Mouse (Mus musculus): ENCODE data around the gene Spta1. TPM values are rescaled to one million over a fixed set of nuclear protein-coding genes. Genes with fewer than 3 reads are reported as not detected.

The Spta1 gene
- total RNA-seq (2021) = 1 to 10 TPM; 2.6 to 5.1 TPM
- long read RNA-seq, experiment 1, partial matches to known transcripts = 0 of 1 reads
- long read RNA-seq, experiment 1, other reads (novel, unspliced or antisense) = 1 of 1 reads
- long read RNA-seq, experiment 2 = 0 reads

DNA sequence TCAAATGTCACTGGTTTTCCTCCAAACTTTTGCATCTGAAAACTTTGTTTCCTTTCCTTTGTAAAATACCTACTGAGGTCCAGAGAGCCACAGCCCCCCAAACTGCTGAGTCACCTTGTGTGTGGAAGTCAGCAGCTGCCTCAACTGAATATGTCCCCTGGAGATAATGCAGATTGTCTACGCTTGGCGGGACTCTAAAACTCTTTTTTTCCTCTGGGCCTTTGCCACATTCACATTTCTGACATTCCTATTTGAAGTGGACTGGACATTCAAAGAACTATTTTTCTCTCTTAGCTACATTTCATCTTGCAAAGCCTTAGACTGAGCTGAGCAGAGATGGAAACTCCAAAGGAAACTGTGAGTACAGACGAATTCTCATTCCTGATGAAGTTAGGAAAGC, at the start of gene Spta1:
Gene Spta1, plus strand, starts transcription at position 172 of the 400 bp plus-strand sequence.
- no peak for DNase-seq

DNA sequence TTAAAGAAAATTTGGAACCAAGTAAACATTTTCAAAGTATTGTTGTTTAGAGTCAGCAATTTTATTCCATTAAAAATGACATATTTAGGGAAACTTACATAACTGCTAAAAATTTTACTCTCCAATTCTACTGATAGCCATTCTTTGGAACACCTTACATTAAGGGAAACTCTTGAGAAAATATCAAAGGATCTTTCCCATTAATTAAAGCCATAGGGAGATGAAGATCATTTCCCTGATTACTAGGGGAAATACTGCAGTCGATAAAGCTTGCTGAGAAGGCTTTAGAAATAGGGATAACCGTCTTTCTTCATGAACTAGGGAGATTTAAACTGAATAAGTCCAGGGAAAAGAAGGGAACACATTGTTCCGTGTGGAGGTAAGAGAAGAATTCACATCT, 41.4 kb upstream of the Spta1 start, which contains the start of gene Olfr424:
Gene Olfr424, plus strand, starts transcription at position 301 of the 400 bp plus-strand sequence.
- DNase-seq = no peak

DNA sequence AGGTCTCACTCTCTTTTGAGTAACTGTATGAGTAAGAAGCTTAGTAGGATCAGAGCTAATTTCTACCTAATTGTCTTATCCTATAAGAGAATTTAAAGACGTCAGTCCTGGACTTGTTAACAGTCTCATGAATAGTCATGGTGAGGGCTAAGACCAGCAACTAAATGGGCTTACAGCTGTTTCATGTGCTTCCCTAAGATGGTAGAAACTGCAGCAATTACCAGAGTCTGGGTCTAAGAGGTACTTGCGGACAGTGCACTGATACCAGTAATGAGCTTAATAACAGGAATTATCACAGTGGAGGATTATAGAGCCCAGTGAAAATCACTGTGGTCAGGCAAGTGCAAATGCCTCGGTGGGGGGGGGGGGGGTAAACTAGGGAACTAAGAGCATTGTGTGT, 40.6 kb upstream of the Spta1 start:
- DNase-seq = no peak

DNA sequence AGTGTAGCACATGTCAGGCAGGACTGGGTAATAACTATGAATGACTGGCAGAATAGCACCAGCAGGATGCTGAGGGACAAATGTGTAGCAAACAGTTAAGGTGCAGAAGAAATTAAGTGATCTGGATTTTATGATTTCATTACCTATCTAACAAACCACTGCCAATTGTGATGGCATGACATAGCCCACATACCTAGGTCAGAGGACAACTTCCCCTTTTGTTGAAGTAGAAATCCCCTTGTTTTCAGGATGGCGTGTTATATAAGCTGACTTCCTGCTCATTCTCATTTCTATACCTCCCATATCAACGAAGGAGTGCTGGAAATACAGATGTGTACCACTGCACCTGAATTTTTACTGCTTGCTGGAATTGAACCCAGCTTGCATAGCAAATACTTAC, 31.2 kb upstream of the Spta1 start:
- no peak for DNase-seq

DNA sequence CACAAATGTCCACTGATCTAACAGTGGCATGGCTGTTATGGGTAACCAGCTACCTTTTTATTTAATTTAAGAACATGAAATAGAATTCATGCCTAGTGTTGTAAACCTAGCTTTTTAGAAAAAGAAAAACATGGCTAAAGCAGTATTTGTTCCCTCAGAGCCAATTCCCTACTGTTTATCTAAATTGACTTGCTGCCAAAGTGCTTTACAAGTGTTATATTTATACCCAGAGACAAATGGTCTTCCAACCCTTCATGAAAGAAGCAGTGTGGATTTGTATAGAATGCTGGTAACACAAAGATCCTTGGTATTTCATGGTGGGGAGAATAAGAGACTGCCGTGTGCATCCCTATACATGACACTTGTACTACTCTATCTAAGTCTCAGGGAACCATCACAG, 25.9 kb upstream of the Spta1 start:
- no peak for DNase-seq

DNA sequence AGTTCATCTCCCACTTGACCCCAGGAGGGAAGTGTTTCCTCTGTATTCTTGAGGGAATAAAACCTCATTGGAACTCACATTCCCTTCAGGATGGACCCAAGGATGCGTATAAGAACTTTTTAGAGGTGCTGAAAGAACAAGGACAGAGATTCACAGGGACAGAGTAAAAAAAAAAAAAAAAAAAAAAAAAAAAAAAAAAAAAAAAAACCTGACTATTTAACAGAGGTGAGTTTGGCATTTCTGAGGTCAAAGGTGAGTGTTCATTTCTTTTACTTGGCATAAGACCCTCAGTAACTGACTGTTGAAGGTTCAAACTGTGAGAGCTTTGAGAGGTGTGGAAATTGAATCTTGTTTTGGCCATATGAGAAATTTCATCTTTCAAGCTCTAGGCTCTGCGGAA, 23.3 kb upstream of the Spta1 start:
- DNase-seq = no peak

DNA sequence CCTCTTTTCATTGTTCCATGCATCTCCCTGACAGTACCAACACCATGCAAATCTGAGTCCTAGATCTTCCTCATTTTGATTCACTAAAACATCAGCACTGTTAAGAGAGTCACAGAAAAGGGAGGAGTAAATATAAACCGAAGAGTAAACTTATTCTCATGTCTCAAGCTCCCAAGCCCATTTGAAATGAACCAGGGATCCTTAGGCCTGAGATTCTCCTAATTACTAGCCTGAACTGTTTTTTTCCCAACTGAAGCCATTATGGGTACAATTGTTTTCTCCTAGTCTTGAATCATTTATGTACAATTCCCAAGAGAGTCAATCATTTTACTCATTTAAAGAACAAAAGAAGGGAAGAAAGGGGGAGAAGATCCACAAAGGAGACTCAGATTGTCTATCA, 17.2 kb upstream of the Spta1 start, which contains the start of gene Olfr420:
Gene Olfr420, plus strand, starts transcription at position 301 of the 400 bp plus-strand sequence.
- DNase-seq = no peak

DNA sequence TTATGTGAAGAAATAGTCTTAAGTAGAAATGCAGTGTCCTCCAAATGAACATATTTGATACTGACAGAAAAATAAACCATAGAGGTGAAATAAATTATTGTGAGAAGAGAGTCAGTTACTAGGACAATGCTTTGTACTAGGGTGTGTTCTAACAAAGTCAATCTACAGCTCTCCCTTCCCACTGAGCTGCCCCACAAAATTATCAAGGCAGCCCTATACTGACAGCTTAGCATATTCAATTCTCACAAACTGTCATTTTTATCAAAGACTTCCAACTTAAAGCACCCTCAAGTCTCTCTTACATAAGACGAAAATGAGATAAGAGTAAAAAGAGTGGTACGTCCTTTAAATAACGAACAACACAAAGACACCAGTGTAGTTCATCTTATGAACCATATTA, 15.0 kb upstream of the Spta1 start:
- no peak for DNase-seq

DNA sequence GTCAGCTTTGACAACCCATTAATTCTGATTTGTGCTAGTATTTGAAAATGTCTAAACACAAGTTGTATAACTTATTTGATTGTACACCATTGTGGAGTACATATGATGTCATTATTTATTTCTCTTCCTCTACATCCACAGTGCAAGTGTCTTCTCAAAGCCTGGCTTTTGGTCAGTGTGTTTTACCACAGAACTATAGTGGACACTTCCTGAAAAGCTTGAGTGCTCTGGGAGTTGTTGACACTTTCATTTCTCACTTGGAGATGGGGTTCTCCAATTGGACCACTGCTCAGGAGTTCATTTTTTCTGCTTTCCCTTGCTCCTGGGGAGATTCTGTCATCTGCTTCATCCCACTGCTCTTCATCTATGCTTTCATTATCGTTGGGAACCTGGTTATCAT, 14.1 kb upstream of the Spta1 start:
- DNase-seq = no peak

DNA sequence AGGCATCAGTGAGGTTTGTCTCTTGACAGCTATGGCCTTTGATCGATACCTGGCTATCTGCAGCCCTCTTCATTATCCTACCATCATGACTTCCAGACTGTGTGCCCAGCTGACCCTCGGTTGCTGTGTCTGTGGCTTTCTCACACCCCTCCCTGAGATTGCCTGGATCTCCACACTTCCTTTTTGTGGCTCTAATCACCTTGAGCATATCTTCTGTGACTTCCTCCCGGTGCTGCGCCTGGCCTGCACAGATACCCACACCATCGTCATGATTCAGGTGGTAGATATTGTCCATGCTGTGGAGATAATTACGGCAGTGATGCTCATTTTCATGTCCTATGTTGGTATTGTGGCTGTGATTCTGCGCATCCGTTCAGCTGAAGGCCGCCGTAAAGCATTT, 13.5 kb upstream of the Spta1 start:
- DNase-seq = no peak

DNA sequence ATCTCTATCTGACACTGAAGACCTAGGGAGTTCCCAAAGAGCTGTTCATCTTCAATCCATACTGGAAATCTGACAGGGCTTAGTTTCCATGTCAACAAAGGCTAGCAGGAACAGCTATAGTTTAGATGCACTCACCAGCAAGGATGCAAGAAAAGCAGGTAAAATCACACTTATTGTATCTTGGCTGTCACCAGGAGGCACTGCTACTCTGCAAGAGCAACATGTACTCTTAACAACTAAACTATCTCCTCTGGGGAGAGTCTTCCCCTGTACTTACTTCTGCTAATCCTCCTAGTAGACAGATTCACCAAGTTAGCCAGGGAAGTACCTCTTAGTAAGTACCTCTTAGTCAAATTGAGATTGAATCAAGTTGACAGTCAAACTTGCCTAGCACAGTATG, 3.6 kb upstream of the Spta1 start:
- no peak for DNase-seq

DNA sequence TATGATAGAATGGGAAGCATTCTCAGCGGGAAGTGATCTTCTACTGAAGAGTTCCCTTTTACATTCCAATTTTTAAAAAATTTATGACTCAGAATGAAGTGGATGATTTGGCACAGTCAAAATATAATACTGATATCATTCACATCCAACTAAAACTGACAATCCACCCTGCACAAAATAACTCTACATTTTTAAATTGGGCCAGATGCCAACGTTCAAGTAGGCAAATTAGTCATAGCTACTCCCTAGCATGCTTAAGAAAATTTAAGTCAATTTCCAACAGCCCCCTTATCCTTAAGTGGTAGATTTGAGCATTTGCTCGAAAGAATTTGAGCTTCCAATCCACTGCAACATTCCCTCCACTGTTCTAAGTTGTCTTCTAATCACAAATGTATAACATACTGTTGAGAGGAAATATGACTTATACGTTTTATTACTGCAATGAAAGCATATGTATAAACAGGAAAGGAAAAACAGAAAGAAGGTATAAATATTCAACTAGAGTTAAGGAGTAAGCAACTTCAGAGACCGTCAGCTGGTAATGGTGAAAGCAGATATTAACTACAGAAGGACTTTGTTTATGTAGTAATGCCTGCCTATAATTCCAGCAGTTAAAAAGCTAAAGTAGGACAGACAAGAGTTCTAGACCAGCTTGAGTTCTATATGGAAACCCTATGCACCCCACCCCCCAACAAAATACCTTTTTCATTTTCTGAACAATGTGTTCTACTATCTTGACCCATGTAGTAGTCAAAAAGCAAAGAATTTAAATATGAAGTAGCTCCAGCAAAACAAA, 1.7 kb upstream of the Spta1 start:
- DNase-seq = no peak

DNA sequence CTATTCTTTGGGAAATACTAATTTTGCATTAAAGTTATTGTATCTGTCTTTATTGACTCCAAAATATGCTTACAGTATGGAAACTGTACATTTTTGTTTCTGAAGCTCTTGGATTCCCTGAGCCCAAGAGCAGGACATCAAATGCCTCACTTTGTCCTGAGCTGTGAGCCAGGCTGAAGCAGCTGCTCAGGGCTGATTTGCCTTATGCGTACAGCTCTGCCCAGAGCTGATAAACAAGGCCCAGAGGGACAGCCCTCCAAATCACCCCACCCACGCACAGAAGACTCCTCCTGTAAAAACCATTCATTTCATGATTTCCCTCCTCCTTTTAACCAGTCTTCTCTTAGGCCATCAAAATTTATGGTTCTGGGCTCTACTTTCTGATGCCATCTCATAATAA, 1.0 kb upstream of the Spta1 start:
- DNase-seq = no peak

DNA sequence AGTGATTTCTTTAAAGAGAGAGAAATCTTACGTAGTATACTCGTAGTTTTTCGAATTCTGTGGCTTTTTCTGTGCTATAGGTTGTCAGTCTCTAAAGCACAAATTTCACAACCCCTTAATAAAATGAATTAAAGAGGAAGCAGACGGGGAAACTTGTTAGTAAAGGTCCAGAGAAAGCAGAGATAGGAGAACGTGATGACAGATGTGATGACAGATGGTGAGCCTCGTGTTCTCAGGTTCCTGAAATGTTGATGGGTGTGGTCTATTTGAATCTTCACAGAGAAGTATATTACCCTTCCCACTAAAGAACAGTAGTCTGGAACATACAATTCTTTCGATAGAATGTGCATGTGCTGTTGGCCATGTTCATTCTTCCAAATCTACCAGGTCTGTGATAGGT, 32.1 kb downstream of the Spta1 start:
- DNase-seq = no peak

DNA sequence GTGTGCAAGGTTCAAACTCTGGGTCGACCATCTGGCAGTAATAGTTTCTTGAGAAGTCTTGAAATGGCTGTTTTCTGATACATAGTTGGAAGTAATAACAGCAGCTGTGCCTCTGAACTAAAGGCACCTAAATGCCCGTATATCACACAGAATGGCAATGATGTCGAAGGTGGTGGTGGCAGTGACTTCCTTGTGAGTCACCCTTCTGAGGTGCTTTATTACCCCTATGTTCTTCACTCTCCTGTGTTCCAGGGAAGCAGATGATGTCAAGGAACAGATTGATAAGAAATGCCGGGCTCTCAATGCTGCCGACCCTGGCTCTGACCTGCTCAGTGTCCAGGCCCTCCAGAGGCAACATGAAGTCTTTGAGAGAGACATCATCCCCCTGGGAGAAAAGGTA, 39.7 kb downstream of the Spta1 start:
- no peak for DNase-seq

DNA sequence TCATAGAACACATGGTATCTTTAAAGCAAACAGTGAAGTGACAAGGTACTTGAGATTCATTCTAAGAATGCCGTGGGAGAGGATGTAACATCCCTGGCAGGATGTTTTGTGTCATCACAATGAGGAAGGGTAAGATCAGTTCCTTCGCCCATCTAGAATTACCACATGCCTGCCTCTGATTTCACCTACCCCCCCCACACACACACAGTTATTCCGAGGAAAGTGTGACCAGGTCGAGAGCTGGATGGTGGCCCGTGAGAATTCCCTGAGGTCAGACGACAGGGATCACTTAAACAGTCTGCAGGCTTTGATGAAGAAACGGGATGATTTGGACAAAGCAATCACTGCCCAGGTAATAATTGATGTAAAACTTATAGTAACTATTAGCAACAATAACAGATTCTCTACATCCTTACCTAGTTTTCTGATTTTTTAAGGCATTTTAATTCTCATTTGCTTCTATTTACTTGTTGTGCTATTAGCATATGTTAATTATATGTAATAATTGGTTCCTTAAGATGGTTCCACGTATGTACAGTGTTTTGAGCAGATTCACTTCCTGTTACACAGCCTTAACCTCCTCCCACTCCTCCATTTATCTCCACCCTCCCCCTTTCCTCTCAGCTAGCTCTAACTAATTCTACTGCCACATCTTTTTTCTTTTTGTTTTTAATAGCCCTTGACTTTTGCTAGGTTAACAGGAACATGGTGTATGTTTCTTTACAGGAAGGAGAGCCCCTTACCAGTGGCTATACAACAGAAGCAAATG, 42.9 kb downstream of the Spta1 start:
- DNase-seq = no peak

DNA sequence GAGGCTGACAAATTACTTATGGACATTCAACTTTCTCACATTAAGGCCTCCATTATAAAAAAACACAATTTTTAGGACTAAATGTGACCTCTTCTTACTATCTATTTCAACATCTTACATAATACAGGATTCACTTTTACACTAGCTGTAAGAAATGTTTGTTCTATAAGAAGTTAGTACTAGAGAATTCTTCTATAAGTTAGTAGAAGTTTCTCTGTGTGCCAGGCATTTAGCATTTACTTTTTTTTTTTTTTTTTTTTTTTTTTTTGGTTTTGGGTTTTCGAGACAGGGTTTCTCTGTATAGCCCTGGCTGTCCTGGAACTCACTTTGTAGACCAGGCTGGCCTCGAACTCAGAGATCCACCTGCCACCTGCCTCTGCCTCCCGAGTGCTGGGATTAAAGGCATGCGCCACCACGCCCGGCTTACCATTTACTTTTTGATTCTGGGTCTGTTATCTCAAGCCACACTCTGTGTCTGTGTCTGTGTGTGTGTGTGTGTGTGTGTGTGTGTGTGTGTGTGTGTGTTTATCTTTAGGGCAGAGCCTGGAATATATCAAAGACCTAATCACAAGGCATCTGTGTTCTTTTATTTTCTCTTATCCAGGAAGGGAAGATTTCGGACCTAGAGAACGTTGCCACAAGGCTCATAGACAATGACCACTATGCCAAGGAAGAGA, 44.1 kb downstream of the Spta1 start:
- DNase-seq = no peak

DNA sequence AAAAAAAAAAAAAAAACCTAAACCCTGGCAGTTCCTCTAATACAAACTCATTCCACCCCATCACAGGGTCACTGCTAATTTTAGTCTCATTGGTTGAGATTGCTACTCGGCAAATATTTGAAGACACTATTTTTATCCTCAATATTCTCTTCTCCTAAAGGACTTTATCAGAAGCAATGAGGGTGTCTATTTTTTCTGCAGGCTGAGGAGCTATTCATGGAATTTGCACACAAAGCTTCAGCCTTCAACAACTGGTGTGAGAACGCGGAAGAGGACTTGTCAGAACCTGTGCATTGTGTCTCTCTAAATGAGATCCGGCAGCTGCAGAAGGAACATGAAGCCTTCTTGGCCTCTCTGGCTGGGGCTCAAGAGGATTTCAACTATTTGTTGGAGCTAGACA, 67.3 kb downstream of the Spta1 start:
- DNase-seq = no peak

DNA sequence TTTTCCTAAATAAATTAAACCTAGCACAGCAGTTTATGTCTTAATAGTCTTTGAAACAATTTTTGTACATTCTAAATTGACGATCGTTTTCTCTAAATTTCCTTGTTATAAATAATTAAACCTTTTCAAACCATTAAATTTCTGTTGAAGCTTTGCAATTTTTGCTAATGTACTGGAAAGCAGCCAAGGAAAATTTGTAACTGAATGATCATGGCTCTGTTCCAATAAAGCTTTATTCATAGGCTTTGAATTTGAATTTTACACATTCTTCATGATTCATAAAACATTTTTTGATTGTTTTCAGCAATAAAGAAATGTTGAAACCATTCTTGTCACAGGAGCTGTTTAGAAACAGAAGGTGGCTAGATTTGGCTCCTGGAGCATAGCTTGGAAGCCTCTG, 72.0 kb downstream of the Spta1 start:
- no peak for DNase-seq

DNA sequence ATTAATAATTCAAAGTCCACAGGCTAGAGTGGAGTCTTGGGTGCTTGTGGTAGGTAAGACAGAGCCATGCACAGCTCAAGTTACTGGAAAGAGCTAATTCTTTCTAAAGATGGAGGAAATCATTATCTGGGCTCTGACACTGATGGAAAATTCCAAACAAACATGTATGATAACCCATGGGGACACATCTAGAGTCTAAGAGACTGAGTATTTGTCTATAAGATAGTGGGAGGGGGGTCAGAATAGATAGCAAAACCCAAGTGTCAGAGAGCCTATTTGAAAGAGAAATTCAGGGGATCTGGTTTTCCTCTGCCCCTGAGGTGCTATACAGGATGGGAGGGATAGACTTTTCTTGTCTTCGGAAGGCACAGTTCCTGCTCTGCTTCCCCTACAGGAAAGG, 73.5 kb downstream of the Spta1 start:
- no peak for DNase-seq

DNA sequence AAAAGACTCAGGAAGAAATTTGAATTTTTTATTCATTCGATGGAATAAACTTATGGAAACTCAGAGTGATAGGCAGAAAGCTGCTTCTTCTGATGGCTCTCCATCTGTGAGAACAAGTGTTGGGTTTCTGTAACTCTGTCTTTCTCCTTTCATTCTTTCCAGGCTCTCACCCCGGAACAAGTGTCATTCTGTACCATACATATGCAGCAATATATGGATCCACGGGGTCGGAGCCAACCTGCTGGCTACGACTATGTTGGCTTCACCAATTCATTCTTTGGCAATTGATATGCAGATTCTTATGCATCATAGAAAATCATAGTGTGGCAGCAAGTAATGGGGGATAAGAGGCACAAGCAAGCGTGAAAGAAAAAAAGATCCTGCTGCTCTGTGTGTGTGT, 74.6 kb downstream of the Spta1 start:
- no peak for DNase-seq

DNA sequence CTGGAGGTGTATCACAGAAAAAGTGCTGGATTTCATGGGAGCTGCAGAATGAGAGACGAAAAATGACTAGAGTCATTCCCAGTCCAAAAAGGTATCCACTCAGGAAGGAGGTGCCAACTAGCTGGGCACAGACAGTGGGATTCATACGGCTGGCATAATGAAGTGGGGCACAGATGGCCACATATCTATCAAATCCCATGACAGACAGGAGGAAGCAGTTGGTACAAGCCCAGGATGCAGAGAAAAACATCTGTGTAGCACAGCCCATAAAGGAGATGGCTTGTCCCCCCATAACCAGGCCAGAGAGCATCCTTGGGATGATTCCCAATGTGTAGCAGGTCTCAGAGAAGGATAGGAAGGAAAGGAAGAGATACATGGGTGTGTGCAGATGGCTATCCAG, 77.8 kb downstream of the Spta1 start:
- DNase-seq = no peak

DNA sequence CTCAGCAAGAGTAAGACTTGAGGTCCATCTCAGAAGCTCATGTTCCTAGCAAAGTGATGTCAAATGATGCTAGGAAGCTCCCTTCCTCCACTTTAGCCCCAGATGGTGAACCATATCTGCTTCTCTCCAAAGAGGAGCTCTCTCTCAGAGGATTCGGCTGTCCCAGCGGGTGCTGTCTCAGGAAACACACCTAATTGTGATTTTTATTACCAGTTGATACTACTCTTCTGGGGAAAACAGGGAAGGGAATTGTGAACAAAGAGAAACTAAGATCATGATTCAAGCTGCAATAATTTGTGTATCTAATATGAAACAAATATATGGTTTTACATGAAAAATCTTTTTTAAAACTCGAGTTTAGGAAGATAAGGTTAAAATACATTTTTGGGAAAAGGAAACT, 79.4 kb downstream of the Spta1 start, which contains the start of gene Olfr419:
Gene Olfr419, minus strand, starts transcription at position 101 of the 400 bp plus-strand sequence.
- no peak for DNase-seq

Data from adrenal gland, postnatal 10 days (tissue).